Mouse (Mus musculus): Measurements from ENCODE around the gene Celf1.
"Not testable (repeated sequence)": the region's sequence is repeated elsewhere in the genome, so short reads cannot be mapped to it uniquely, and the experiment has no call there.

The Celf1 gene

DNA sequence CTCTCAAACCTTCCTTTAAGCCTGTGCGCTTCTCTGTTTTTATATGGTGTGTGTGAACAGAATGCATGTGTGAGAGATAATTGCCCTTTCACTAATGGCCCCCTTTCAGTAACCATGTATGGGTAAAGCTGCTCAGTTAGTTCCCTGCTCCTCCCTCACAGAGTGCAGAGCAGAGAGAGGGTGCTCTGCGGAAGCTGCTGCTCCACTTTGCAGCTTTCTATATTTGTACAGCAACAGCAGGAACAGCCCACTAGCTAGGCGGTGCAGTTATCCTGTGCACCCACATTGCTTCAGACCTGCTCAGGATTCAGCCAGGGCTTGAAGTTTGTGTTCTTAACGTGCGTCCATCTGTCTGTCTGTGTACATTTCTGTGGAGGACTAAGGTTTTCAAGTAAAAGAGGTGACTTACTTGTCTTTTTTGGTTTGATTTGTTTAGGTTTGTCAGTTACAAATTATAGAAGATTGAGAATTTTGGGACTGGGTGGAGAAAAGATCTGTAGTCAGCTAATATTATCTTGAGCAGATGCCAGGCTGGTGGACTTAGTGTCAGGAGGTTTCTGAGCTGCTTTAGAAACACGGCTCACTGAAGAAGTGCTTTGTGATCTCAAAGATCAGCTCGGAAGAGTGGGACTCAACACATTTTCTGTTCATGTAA lies 24.8 kb downstream of the Celf1 start:
- H3K36me3 ChIP-seq (ENCODE audit: control insufficient read depth, insufficient read depth, low read length, poor library complexity, severe bottlenecking): no peaks in the 10 kb centered on the region
- H3K27me3 ChIP-seq (ENCODE audit: control insufficient read depth, insufficient read depth, low read length, poor library complexity, severe bottlenecking): no peaks in the 10 kb centered on the region
- no peak for DNase-seq (ENCODE audit: low read depth, low spot score)

GRCm38 (mm10) chr2:90965466-90966080 lies 25.4 kb downstream of the Celf1 start:
- H3K36me3 ChIP-seq (ENCODE audit: control insufficient read depth, insufficient read depth, low read length, poor library complexity, severe bottlenecking): no peaks in the 10 kb centered on the region
- no peaks in the 10 kb centered on the region for H3K27me3 ChIP-seq (ENCODE audit: control insufficient read depth, insufficient read depth, low read length, poor library complexity, severe bottlenecking)
- no peak for DNase-seq (ENCODE audit: low read depth, low spot score)

GRCm38 (mm10) chr2:90970606-90971005 lies 30.4 kb downstream of the Celf1 start:
- no peak for DNase-seq (ENCODE audit: low read depth, low spot score)
- Histone ChIP-seq H3K36me3 (ENCODE audit: control insufficient read depth, insufficient read depth, low read length, poor library complexity, severe bottlenecking) (0 out of 2 replicates have a peak, but pooled peaks cover 1% of the 10 kb centered on the region), H3K27me3 (ENCODE audit: control insufficient read depth, insufficient read depth, low read length, poor library complexity, severe bottlenecking) (no peaks in the 10 kb centered on the region)

DNA sequence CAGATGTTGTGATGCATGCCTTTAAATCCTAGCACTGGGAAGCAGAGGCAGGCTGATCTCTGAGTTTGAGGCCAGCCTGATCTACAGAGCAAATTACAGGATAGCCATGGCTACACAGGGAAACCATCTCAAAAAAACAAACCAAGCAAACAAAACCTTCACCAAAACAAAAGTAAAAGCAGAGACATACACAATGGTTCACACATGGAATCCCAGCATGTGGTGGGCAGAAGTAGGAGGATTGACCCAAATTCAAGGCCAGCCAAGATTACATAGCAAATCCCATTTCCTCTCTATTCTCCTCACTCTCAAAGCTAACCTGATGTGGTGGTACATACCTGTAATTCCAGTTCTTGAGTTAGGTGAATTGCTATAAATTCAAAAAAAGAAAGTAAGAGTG lies 33.9 kb downstream of the Celf1 start:
- no peaks in the 10 kb centered on the region for H3K27me3 ChIP-seq (ENCODE audit: control insufficient read depth, insufficient read depth, low read length, poor library complexity, severe bottlenecking)
- H3K36me3 ChIP-seq (ENCODE audit: control insufficient read depth, insufficient read depth, low read length, poor library complexity, severe bottlenecking): 0 out of 2 replicates have a peak, but pooled peaks cover 1% of the 10 kb centered on the region

GRCm38 (mm10) chr2:90975181-90975835 lies 35.1 kb downstream of the Celf1 start:
- no peak for DNase-seq (ENCODE audit: low read depth, low spot score)
- Histone ChIP-seq H3K36me3 (ENCODE audit: control insufficient read depth, insufficient read depth, low read length, poor library complexity, severe bottlenecking) (0 out of 2 replicates have a peak, but pooled peaks cover 1% of the 10 kb centered on the region), H3K27me3 (ENCODE audit: control insufficient read depth, insufficient read depth, low read length, poor library complexity, severe bottlenecking) (no peaks in the 10 kb centered on the region)

More for the DNA sequence above, 33.9 kb downstream of the Celf1 start:
- DNase-seq (ENCODE audit: low read depth, low spot score): no peak

DNA sequence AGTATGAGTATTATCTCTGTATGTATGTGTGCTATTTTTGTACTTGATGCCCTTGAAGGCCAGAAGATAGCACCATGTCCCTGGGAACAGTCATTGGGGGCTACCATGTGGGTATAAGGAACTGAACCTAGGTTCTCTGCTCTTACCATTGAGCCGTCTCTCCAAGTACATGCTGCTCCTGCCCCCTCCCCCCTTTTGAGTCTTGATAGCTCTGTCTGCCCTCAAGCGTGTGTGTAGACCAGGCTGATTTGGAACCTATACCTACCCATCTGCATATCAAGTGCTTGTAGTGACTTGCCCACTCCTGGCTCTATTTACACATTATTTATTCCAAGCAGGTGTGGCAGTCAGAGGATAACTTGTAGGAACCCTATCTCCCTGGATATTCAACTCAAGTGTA lies 36.4 kb downstream of the Celf1 start:
- no peak for DNase-seq (ENCODE audit: low read depth, low spot score)
- no peaks in the 10 kb centered on the region for H3K27me3 ChIP-seq (ENCODE audit: control insufficient read depth, insufficient read depth, low read length, poor library complexity, severe bottlenecking)
- 0 out of 2 replicates have a peak, but pooled peaks cover 1% of the 10 kb centered on the region for H3K36me3 ChIP-seq (ENCODE audit: control insufficient read depth, insufficient read depth, low read length, poor library complexity, severe bottlenecking)

- Histone ChIP-seq H3K27me3 (ENCODE audit: control insufficient read depth, insufficient read depth, low read length, poor library complexity, severe bottlenecking) (no peaks in the 10 kb centered on the region), H3K36me3 (ENCODE audit: control insufficient read depth, insufficient read depth, low read length, poor library complexity, severe bottlenecking) (0 out of 2 replicates have a peak, but pooled peaks cover 1% of the 10 kb centered on the region)
- no peak for DNase-seq (ENCODE audit: low read depth, low spot score)
These were observed 37.1 kb downstream of the Celf1 start for GRCm38 (mm10) chr2:90977291-90977690.

DNA sequence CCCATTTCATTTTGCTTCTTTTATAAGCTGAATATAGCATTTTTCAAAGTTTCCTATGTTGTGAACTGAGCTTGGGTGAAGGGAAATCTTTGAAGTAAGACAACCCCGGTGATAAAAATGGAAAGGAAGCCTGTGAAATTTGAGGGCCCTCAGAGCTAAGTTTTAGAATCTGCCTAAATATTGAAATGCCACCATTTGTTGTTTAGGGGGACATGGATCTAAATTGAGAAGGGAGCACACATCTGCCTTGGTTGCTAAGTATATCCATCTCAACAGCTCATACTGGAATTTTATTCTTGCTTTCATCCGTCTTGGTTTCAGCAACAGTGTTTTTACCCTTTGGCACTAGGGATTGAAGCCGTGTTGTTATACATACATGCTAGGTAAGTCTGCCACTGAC lies 45.9 kb downstream of the Celf1 start:
- Histone ChIP-seq H3K27me3 (ENCODE audit: control insufficient read depth, insufficient read depth, low read length, poor library complexity, severe bottlenecking) (no peaks in the 10 kb centered on the region), H3K36me3 (ENCODE audit: control insufficient read depth, insufficient read depth, low read length, poor library complexity, severe bottlenecking) (no peaks in the 10 kb centered on the region)
- DNase-seq (ENCODE audit: low read depth, low spot score): no peak

- no peaks in the 10 kb centered on the region for H3K27me3 ChIP-seq (ENCODE audit: control insufficient read depth, insufficient read depth, low read length, poor library complexity, severe bottlenecking)
- H3K36me3 ChIP-seq (ENCODE audit: control insufficient read depth, insufficient read depth, low read length, poor library complexity, severe bottlenecking): peaks cover 25% of the 10 kb centered on the region
- DNase-seq (ENCODE audit: low read depth, low spot score): no peak
These were observed 68.4 kb downstream of the Celf1 start for GRCm38 (mm10) chr2:91008536-91008935.

- H3K36me3 ChIP-seq (ENCODE audit: control insufficient read depth, insufficient read depth, low read length, poor library complexity, severe bottlenecking): peaks cover 21% of the 10 kb centered on the region
- DNase-seq (ENCODE audit: low read depth, low spot score): peak; percentile 59
- H3K27me3 ChIP-seq (ENCODE audit: control insufficient read depth, insufficient read depth, low read length, poor library complexity, severe bottlenecking): no peaks in the 10 kb centered on the region
These were observed 73.7 kb downstream of the Celf1 start for GRCm38 (mm10) chr2:91013881-91014280.

- Histone ChIP-seq H3K27me3 (ENCODE audit: control insufficient read depth, insufficient read depth, low read length, poor library complexity, severe bottlenecking) (no peaks in the 10 kb centered on the region), H3K36me3 (ENCODE audit: control insufficient read depth, insufficient read depth, low read length, poor library complexity, severe bottlenecking) (peaks cover 15% of the 10 kb centered on the region)
- no peak for DNase-seq (ENCODE audit: low read depth, low spot score)
These were observed 75.2 kb downstream of the Celf1 start for GRCm38 (mm10) chr2:91015386-91015785.

DNA sequence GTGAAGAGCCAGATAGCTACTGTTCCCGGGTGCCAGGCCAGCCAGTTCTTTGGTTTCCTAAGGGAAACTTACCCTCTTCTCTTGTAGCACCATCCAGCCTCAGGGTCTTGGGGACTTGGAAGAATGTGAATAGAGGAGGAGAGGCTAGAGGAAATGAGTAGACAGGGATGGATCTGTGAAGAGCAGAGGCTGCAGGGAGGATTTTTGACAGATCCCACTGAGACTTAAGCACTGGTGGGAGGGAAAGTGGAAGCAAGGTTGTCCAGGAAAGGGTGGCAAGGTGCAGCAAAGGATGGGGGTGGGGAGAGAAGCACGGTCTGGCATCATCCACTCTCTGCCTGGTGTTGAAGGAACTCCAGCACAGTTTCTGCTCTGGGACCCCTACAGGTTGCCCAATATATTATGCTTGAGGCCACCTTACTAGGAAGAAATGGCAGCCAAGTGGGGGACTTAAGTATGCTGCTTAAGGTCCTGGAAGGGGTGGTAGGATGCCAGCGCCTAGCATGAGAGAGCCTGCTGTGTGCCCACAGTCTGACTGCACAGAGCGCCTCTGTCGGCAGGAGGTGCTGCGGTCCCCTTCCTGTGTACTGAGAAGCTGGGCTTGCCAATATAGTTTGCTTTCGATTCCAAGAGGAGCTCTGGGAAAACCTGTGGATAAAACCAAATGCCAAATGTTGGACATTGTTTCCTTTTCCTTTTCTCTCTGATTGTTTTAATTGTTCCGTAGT lies 78.0 kb downstream of the Celf1 start:
- DNase-seq (ENCODE audit: low read depth, low spot score): no peak
- Histone ChIP-seq H3K27me3 (ENCODE audit: control insufficient read depth, insufficient read depth, low read length, poor library complexity, severe bottlenecking) (no peaks in the 10 kb centered on the region), H3K36me3 (ENCODE audit: control insufficient read depth, insufficient read depth, low read length, poor library complexity, severe bottlenecking) (peaks cover 11% of the 10 kb centered on the region)

- H3K27me3 ChIP-seq (ENCODE audit: control insufficient read depth, insufficient read depth, low read length, poor library complexity, severe bottlenecking): no peaks in the 10 kb centered on the region
- no peak for DNase-seq (ENCODE audit: low read depth, low spot score)
These were observed 79.7 kb downstream of the Celf1 start for GRCm38 (mm10) chr2:91019911-91020310.

DNA sequence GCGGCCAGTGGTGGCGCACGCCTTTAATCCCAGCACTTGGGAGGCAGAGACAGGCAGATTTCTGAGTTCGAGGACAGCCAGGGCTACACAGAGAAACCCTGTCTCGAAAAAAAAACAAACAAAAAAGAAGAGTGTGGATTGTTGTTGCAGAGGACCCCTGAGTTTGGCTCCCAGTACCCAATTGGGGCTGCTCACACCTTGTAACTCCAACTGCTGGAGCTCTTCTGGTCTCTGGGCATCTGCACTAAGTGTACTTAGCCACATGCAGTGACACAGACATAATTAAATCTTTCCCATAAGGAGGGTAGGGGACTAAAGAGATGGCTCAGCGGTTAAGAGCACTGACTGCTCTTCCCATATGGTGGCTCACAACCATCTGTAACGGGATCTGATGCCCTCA lies 82.1 kb downstream of the Celf1 start:
- DNase-seq (ENCODE audit: low read depth, low spot score); H3K36me3 ChIP-seq (ENCODE audit: control insufficient read depth, insufficient read depth, low read length, poor library complexity, severe bottlenecking); H3K27me3 ChIP-seq (ENCODE audit: control insufficient read depth, insufficient read depth, low read length, poor library complexity, severe bottlenecking): not testable (repeated sequence)

More at GRCm38 (mm10) chr2:91019911-91020310, 79.7 kb downstream of the Celf1 start:
- peaks cover 6% of the 10 kb centered on the region; the same call in 1 of the 2 replicates for H3K36me3 ChIP-seq (ENCODE audit: control insufficient read depth, insufficient read depth, low read length, poor library complexity, severe bottlenecking)

All from splenic B cell, adult 2 months (primary cell).